Mouse (Mus musculus): ENCODE measurements around the gene Six6. TPM values are rescaled to one million over a fixed set of nuclear protein-coding genes. Genes with fewer than 3 reads are reported as not detected.
A peak's percentile ranks its signal among the peaks of the same experiment; 100 is the strongest.

Six6 gene
- polyA plus RNA-seq, 1 experiment from 2014 or later, result not detected

- no peaks in the 10 kb centered on the region for H3K9me3 ChIP-seq
- 6% methylated on average over 2 of the region's 2 CpGs for WGBS
These were observed 4.0 kb downstream of the Six6 start for GRCm38 (mm10) chr12:72943574-72944110.

GRCm38 (mm10) chr12:72944411-72945225 is 4.9 kb downstream of the Six6 start:
- no peak for ATAC-seq (ENCODE audit: low FRiP score, low read depth)
- no peak overlapping the region for H3K9ac ChIP-seq
- H3K27ac ChIP-seq (replicated peaks), result no peak overlapping the region

More at GRCm38 (mm10) chr12:72943574-72944110, 4.0 kb downstream of the Six6 start:
- no peak for ATAC-seq (ENCODE audit: low FRiP score, low read depth)
- Histone ChIP-seq H3K9ac (no peak overlapping the region), H3K4me1 (replicated peaks) (peaks cover 13% of the 10 kb centered on the region), H3K4me2 (no peak overlapping the region), H3K4me3 (no peak overlapping the region), H3K27ac (replicated peaks) (no peak overlapping the region), H3K36me3 (no peaks in the 10 kb centered on the region), H3K27me3 (peaks cover 97% of the 10 kb centered on the region)

GRCm38 (mm10) chr12:72945301-72946063 is 5.8 kb downstream of the Six6 start:
- peak overlapping the region; percentile 21 for H3K4me3 ChIP-seq
- H3K36me3 ChIP-seq, result no peaks in the 10 kb centered on the region
- no peak overlapping the region for H3K9ac ChIP-seq
- no peaks in the 10 kb centered on the region for H3K9me3 ChIP-seq
- H3K27me3 ChIP-seq, result peaks cover 97% of the 10 kb centered on the region
- H3K4me2 ChIP-seq, result peak overlapping the region; percentile 48
- 0 out of 2 replicates have a peak, but pooled peaks cover 7% of the 10 kb centered on the region for H3K4me1 ChIP-seq (replicated peaks)
- no peak overlapping the region for H3K27ac ChIP-seq (replicated peaks)
- 0 out of 2 replicates have a peak, but pooled peaks have one; percentile 42 for ATAC-seq (ENCODE audit: low FRiP score, low read depth)
- under 1% methylated on average over 79 of the region's 89 CpGs for WGBS

More at GRCm38 (mm10) chr12:72944411-72945225, 4.9 kb downstream of the Six6 start:
- H3K9me3 ChIP-seq, result no peaks in the 10 kb centered on the region
- peak overlapping the region; percentile 21; the same call in 1 of the 2 replicates for H3K4me3 ChIP-seq
- H3K36me3 ChIP-seq, result no peaks in the 10 kb centered on the region
- peak overlapping the region; percentile 48 for H3K4me2 ChIP-seq
- peaks cover 10% of the 10 kb centered on the region for H3K4me1 ChIP-seq (replicated peaks)
- WGBS, result under 1% methylated on average over 24 of the region's 24 CpGs
- H3K27me3 ChIP-seq, result peaks cover 96% of the 10 kb centered on the region

GRCm38 (mm10) chr12:72946064-72946395 is 6.3 kb downstream of the Six6 start:
- Histone ChIP-seq H3K4me1 (replicated peaks) (0 out of 2 replicates have a peak, but pooled peaks cover 7% of the 10 kb centered on the region), H3K9ac (no peak overlapping the region), H3K27ac (replicated peaks) (no peak overlapping the region), H3K4me3 (no peak overlapping the region; the same call in 1 of the 2 replicates), H3K4me2 (peak overlapping the region; percentile 48; the same call in 1 of the 2 replicates), H3K27me3 (peaks cover 96% of the 10 kb centered on the region), H3K36me3 (no peaks in the 10 kb centered on the region), H3K9me3 (no peaks in the 10 kb centered on the region)
- 2% methylated on average over 8 of the region's 8 CpGs for WGBS
- ATAC-seq (ENCODE audit: low FRiP score, low read depth), result no peak

- Histone ChIP-seq H3K9me3 (no peaks in the 10 kb centered on the region), H3K4me1 (replicated peaks) (0 out of 2 replicates have a peak, but pooled peaks cover 7% of the 10 kb centered on the region)
These were observed 7.1 kb downstream of the Six6 start for GRCm38 (mm10) chr12:72946805-72947204.

GRCm38 (mm10) chr12:72947335-72947734 is 7.6 kb downstream of the Six6 start:
- 17% methylated on average over 2 of the region's 2 CpGs for WGBS
- Histone ChIP-seq H3K4me2 (no peak overlapping the region), H3K4me1 (replicated peaks) (0 out of 2 replicates have a peak, but pooled peaks cover 7% of the 10 kb centered on the region), H3K27ac (replicated peaks) (no peak overlapping the region), H3K4me3 (no peak overlapping the region), H3K9me3 (no peaks in the 10 kb centered on the region), H3K9ac (no peak overlapping the region), H3K36me3 (no peaks in the 10 kb centered on the region), H3K27me3 (peaks cover 93% of the 10 kb centered on the region)
- no peak for ATAC-seq (ENCODE audit: low FRiP score, low read depth)

More at GRCm38 (mm10) chr12:72946805-72947204, 7.1 kb downstream of the Six6 start:
- H3K27me3 ChIP-seq, result peaks cover 96% of the 10 kb centered on the region
- no peak for ATAC-seq (ENCODE audit: low FRiP score, low read depth)
- no peak overlapping the region for H3K4me2 ChIP-seq
- H3K27ac ChIP-seq (replicated peaks), result no peak overlapping the region
- no peaks in the 10 kb centered on the region for H3K36me3 ChIP-seq
- H3K9ac ChIP-seq, result no peak overlapping the region
- H3K4me3 ChIP-seq, result no peak overlapping the region

- H3K9me3 ChIP-seq, result no peaks in the 10 kb centered on the region
- no peaks in the 10 kb centered on the region for H3K36me3 ChIP-seq
- ATAC-seq (ENCODE audit: low FRiP score, low read depth), result no peak
- no peak overlapping the region for H3K27ac ChIP-seq (replicated peaks)
- H3K27me3 ChIP-seq, result peaks cover 66% of the 10 kb centered on the region
- H3K9ac ChIP-seq, result no peak overlapping the region
- H3K4me3 ChIP-seq, result no peak overlapping the region
- no peaks in the 10 kb centered on the region for H3K4me1 ChIP-seq (replicated peaks)
- H3K4me2 ChIP-seq, result no peak overlapping the region
- 91% methylated on average over 5 of the region's 5 CpGs for WGBS
These were observed 13.4 kb downstream of the Six6 start for GRCm38 (mm10) chr12:72953089-72953488.

- no peaks in the 10 kb centered on the region for H3K36me3 ChIP-seq
- no peaks in the 10 kb centered on the region for H3K4me1 ChIP-seq (replicated peaks)
- WGBS, result 80% methylated on average over 5 of the region's 5 CpGs
- no peak overlapping the region for H3K27ac ChIP-seq (replicated peaks)
- H3K9ac ChIP-seq, result no peak overlapping the region
- H3K4me2 ChIP-seq, result no peak overlapping the region
- ATAC-seq (ENCODE audit: low FRiP score, low read depth), result no peak
- no peaks in the 10 kb centered on the region for H3K9me3 ChIP-seq
- H3K27me3 ChIP-seq, result peaks cover 60% of the 10 kb centered on the region
- H3K4me3 ChIP-seq, result no peak overlapping the region
These were observed 14.2 kb downstream of the Six6 start for GRCm38 (mm10) chr12:72953858-72954257.

- no peaks in the 10 kb centered on the region for H3K4me1 ChIP-seq (replicated peaks)
- 76% methylated on average over 4 of the region's 4 CpGs for WGBS
- no peak overlapping the region for H3K9ac ChIP-seq
- H3K4me2 ChIP-seq, result no peak overlapping the region
- no peak for ATAC-seq (ENCODE audit: low FRiP score, low read depth)
- H3K27ac ChIP-seq (replicated peaks), result no peak overlapping the region
- H3K9me3 ChIP-seq, result no peaks in the 10 kb centered on the region
- H3K36me3 ChIP-seq, result no peaks in the 10 kb centered on the region
- H3K4me3 ChIP-seq, result no peak overlapping the region
- peaks cover 56% of the 10 kb centered on the region for H3K27me3 ChIP-seq
These were observed 15.2 kb downstream of the Six6 start for GRCm38 (mm10) chr12:72954906-72955305.

- H3K27ac ChIP-seq (replicated peaks), result no peak overlapping the region
- no peak for ATAC-seq (ENCODE audit: low FRiP score, low read depth)
- no peaks in the 10 kb centered on the region for H3K9me3 ChIP-seq
- H3K4me3 ChIP-seq, result no peak overlapping the region
- H3K9ac ChIP-seq, result no peak overlapping the region
- WGBS, result 77% methylated on average over 6 of the region's 6 CpGs
- no peaks in the 10 kb centered on the region for H3K36me3 ChIP-seq
- no peak overlapping the region for H3K4me2 ChIP-seq
- H3K4me1 ChIP-seq (replicated peaks), result no peaks in the 10 kb centered on the region
- peaks cover 31% of the 10 kb centered on the region for H3K27me3 ChIP-seq
These were observed 18.2 kb downstream of the Six6 start for GRCm38 (mm10) chr12:72957829-72958424.

- ATAC-seq (ENCODE audit: low FRiP score, low read depth), result no peak
- no peak overlapping the region for H3K4me3 ChIP-seq
- H3K9ac ChIP-seq, result no peak overlapping the region
- H3K27ac ChIP-seq (replicated peaks), result no peak overlapping the region
- peaks cover 25% of the 10 kb centered on the region for H3K27me3 ChIP-seq
- no peak overlapping the region for H3K4me2 ChIP-seq
- no peaks in the 10 kb centered on the region for H3K9me3 ChIP-seq
- 86% methylated on average over 3 of the region's 3 CpGs for WGBS
- H3K36me3 ChIP-seq, result no peaks in the 10 kb centered on the region
- H3K4me1 ChIP-seq (replicated peaks), result no peaks in the 10 kb centered on the region
These were observed 18.8 kb downstream of the Six6 start for GRCm38 (mm10) chr12:72958446-72958845.
